Mouse (Mus musculus): ENCODE measurements around the gene Lsamp. TPM values are rescaled to one million over a fixed set of nuclear protein-coding genes. Genes with fewer than 3 reads are reported as not detected.

Lsamp gene
- polyA plus RNA-seq, 1 experiment from 2014 or later = 1.1 TPM

DNA sequence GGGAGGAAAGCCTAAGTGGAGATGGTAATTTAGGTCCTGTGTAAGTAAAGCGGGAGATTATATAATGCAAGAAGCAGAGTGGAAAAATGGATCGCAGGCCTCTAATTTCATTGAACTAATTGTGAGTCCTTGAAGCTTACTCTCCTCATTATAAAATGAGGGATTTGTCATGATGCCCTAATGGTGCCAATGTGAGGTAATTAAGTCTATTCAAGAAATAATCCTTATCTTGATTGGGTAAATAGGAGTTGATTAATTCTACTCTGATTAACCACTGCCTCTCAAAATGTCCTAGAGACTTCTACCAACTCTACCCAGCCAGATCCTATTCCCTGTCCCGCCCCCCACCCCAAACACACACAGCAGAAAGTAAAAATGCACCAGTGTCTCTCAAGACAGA lies 1802.5 kb downstream of the Lsamp start:
- Histone ChIP-seq H3K4me1 (replicated peaks) (0 out of 2 replicates have a peak, but pooled peaks cover 4% of the 10 kb centered on the region), H3K9me3 (replicated peaks) (no peaks in the 10 kb centered on the region), H3K4me3 (no peak overlapping the region), H3K36me3 (no peaks in the 10 kb centered on the region), H3K27me3 (replicated peaks) (no peaks in the 10 kb centered on the region), H3K27ac (ENCODE audit: poor library complexity, severe bottlenecking) (no peak overlapping the region), H3K9ac (no peak overlapping the region), H3K4me2 (no peak overlapping the region)
- WGBS = 88% methylated on average over 3 of the region's 3 CpGs
- ATAC-seq (ENCODE audit: insufficient number of reproducible peaks, low FRiP score) = no peak

GRCm38 (mm10) chr16:41787146-41787545 lies 1803.0 kb downstream of the Lsamp start:
- H3K27ac ChIP-seq (ENCODE audit: poor library complexity, severe bottlenecking) = no peak overlapping the region
- no peaks in the 10 kb centered on the region for H3K27me3 ChIP-seq (replicated peaks)
- no peak overlapping the region for H3K4me2 ChIP-seq
- no peak overlapping the region for H3K9ac ChIP-seq
- 0 out of 2 replicates have a peak, but pooled peaks cover 4% of the 10 kb centered on the region for H3K4me1 ChIP-seq (replicated peaks)
- no peak overlapping the region for H3K4me3 ChIP-seq
- no peak for ATAC-seq (ENCODE audit: insufficient number of reproducible peaks, low FRiP score)
- 55% methylated on average over 1 of the region's 1 CpGs for WGBS
- no peaks in the 10 kb centered on the region for H3K36me3 ChIP-seq
- no peaks in the 10 kb centered on the region for H3K9me3 ChIP-seq (replicated peaks)

GRCm38 (mm10) chr16:41790016-41790415 lies 1805.9 kb downstream of the Lsamp start:
- H3K4me1 ChIP-seq (replicated peaks) = 0 out of 2 replicates have a peak, but pooled peaks cover 4% of the 10 kb centered on the region
- no peak overlapping the region for H3K4me2 ChIP-seq
- 82% methylated on average over 2 of the region's 2 CpGs for WGBS
- no peak overlapping the region for H3K27ac ChIP-seq (ENCODE audit: poor library complexity, severe bottlenecking)
- H3K36me3 ChIP-seq = no peaks in the 10 kb centered on the region
- ATAC-seq (ENCODE audit: insufficient number of reproducible peaks, low FRiP score) = no peak
- H3K9ac ChIP-seq = no peak overlapping the region
- H3K27me3 ChIP-seq (replicated peaks) = no peaks in the 10 kb centered on the region
- no peak overlapping the region for H3K4me3 ChIP-seq
- no peaks in the 10 kb centered on the region for H3K9me3 ChIP-seq (replicated peaks)

DNA sequence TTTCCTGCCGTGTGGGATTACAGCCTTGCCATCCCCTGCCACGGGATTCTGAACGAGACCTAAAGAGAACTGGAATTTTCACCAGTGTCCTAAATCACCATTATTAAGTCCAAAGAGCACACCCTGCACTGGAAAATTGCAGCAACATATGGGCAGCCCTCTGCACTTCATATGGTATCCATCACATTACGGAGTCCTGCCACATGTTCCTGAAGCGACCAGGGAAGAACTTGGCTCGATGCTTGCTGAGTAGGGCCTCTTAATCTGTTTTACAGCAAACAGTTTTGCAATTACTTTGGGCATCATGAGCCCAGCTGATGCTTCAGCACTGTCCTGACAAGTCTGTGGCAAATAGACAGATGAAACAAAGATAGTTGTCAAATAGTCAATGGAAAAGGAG lies 1836.2 kb downstream of the Lsamp start:
- H3K9me3 ChIP-seq (replicated peaks) = no peaks in the 10 kb centered on the region
- H3K4me3 ChIP-seq = no peak overlapping the region
- WGBS = 85% methylated on average over 6 of the region's 6 CpGs
- no peaks in the 10 kb centered on the region for H3K36me3 ChIP-seq
- H3K27ac ChIP-seq (ENCODE audit: poor library complexity, severe bottlenecking) = no peak overlapping the region
- H3K4me1 ChIP-seq (replicated peaks) = no peaks in the 10 kb centered on the region
- H3K27me3 ChIP-seq (replicated peaks) = no peaks in the 10 kb centered on the region
- no peak overlapping the region for H3K9ac ChIP-seq
- H3K4me2 ChIP-seq = no peak overlapping the region
- no peak for ATAC-seq (ENCODE audit: insufficient number of reproducible peaks, low FRiP score)

DNA sequence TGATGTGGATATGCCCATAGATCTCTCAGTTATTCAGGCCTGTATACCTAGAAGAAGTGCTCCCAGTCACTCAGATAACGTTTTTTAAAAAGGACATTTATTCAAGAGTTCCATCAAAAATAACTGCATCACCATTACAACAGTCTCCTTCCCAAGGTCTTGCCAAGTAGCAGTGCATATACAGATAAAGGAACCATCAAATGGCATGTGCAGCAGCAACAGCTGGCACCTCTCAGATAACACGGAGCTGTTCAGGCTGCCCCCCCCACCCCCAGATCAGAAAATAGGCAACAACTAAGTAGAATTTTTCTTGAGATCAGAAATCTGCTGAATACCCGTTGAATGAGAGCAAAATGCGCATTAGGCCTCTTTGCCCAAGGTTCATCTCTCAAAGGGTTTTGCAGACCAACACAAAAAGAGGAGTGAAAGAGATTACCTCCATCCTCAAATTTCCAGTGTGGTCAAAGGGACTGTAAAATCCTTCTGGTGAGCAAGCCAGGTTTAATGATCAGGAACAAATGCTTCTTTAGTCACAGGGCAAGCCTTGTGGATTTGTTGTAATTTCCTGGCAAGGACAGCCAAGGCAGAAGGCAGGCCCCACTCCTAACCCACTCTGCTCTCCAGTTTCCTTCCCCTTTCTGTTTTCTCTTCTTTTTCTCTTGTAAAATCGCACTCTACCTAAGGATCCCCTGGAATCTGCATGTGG lies 1842.9 kb downstream of the Lsamp start:
- no peak overlapping the region for H3K4me3 ChIP-seq

GRCm38 (mm10) chr16:41827605-41827948 lies 1843.4 kb downstream of the Lsamp start:
- Histone ChIP-seq H3K27me3 (replicated peaks) (no peaks in the 10 kb centered on the region), H3K4me3 (no peak overlapping the region), H3K9me3 (replicated peaks) (no peaks in the 10 kb centered on the region), H3K27ac (ENCODE audit: poor library complexity, severe bottlenecking) (no peak overlapping the region), H3K36me3 (no peaks in the 10 kb centered on the region), H3K4me1 (replicated peaks) (no peaks in the 10 kb centered on the region), H3K4me2 (no peak overlapping the region), H3K9ac (no peak overlapping the region)
- no peak for ATAC-seq (ENCODE audit: insufficient number of reproducible peaks, low FRiP score)
- 79% methylated on average over 3 of the region's 3 CpGs for WGBS

More for the DNA sequence above, 1842.9 kb downstream of the Lsamp start:
- ATAC-seq (ENCODE audit: insufficient number of reproducible peaks, low FRiP score) = no peak
- Histone ChIP-seq H3K9me3 (replicated peaks) (no peaks in the 10 kb centered on the region), H3K4me1 (replicated peaks) (no peaks in the 10 kb centered on the region), H3K36me3 (no peaks in the 10 kb centered on the region), H3K27me3 (replicated peaks) (no peaks in the 10 kb centered on the region), H3K27ac (ENCODE audit: poor library complexity, severe bottlenecking) (no peak overlapping the region), H3K4me2 (no peak overlapping the region), H3K9ac (no peak overlapping the region)
- 56% methylated on average over 5 of the region's 5 CpGs for WGBS

DNA sequence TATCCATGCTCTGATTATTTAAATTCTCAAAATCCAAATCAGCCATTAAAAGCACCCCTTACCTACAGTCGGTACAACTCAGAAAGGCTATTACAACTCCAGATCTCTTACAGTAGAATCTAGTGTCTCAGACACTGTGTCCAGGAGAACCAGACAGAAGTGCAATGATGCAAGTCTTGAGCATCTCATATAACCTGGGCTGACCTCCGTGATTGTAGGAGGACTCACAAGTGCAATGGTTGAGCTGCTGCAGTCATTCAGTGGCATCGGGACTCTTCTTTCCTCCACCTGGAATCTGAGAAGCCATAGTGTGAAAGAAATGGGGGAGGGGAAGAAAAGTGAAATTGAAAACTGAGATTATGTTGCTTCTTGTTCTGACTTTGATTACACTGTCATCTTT lies 1850.5 kb downstream of the Lsamp start:
- no peak overlapping the region for H3K4me2 ChIP-seq
- H3K27ac ChIP-seq (ENCODE audit: poor library complexity, severe bottlenecking) = no peak overlapping the region
- H3K9ac ChIP-seq = no peak overlapping the region
- H3K4me1 ChIP-seq (replicated peaks) = no peaks in the 10 kb centered on the region
- no peaks in the 10 kb centered on the region for H3K9me3 ChIP-seq (replicated peaks)
- H3K36me3 ChIP-seq = no peaks in the 10 kb centered on the region
- ATAC-seq (ENCODE audit: insufficient number of reproducible peaks, low FRiP score) = no peak
- WGBS = 72% methylated on average over 3 of the region's 3 CpGs
- H3K27me3 ChIP-seq (replicated peaks) = no peaks in the 10 kb centered on the region
- no peak overlapping the region for H3K4me3 ChIP-seq

GRCm38 (mm10) chr16:41835745-41836144 lies 1851.6 kb downstream of the Lsamp start:
- Histone ChIP-seq H3K4me3 (no peak overlapping the region), H3K27me3 (replicated peaks) (no peaks in the 10 kb centered on the region), H3K27ac (ENCODE audit: poor library complexity, severe bottlenecking) (no peak overlapping the region), H3K9me3 (replicated peaks) (no peaks in the 10 kb centered on the region), H3K36me3 (no peaks in the 10 kb centered on the region), H3K4me2 (no peak overlapping the region), H3K4me1 (replicated peaks) (no peaks in the 10 kb centered on the region), H3K9ac (no peak overlapping the region)
- WGBS = 53% methylated on average over 6 of the region's 6 CpGs
- ATAC-seq (ENCODE audit: insufficient number of reproducible peaks, low FRiP score) = no peak

DNA sequence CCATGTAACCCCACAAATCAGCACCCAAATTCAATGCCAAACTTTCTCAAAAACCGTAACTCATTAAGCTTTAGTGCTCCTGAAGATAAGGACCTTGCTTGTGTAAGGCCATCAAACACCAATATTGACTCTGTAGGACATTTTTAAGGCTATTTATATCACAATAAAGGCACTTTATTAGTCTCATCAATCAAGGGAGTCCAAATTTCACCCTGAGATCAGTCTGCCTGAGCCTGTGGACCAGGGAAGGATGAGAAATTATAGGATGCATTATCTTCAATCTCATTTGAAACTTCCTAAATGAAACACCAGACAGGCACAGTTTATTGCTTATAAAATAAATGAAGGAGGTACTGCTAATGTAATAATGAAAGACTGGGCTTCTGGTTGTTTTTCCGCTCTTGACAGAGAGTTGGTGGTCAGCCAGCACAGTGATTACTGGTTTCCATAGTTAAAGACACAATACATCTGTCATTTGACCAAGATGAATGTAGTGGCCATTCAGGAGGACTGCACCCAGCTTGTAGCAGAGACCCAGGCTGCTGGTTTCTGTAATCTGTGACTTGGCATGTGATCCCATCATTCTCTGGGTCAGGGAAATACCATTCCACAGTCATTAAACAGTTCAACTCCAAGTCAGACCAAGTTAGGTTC lies 1855.7 kb downstream of the Lsamp start:
- H3K4me1 ChIP-seq (replicated peaks) = no peaks in the 10 kb centered on the region
- no peak overlapping the region for H3K4me2 ChIP-seq
- no peak for ATAC-seq (ENCODE audit: insufficient number of reproducible peaks, low FRiP score)
- H3K27ac ChIP-seq (ENCODE audit: poor library complexity, severe bottlenecking) = no peak overlapping the region
- H3K9me3 ChIP-seq (replicated peaks) = no peaks in the 10 kb centered on the region
- 72% methylated on average over 2 of the region's 2 CpGs for WGBS
- no peaks in the 10 kb centered on the region for H3K27me3 ChIP-seq (replicated peaks)
- H3K36me3 ChIP-seq = no peaks in the 10 kb centered on the region
- H3K4me3 ChIP-seq = no peak overlapping the region
- no peak overlapping the region for H3K9ac ChIP-seq

DNA sequence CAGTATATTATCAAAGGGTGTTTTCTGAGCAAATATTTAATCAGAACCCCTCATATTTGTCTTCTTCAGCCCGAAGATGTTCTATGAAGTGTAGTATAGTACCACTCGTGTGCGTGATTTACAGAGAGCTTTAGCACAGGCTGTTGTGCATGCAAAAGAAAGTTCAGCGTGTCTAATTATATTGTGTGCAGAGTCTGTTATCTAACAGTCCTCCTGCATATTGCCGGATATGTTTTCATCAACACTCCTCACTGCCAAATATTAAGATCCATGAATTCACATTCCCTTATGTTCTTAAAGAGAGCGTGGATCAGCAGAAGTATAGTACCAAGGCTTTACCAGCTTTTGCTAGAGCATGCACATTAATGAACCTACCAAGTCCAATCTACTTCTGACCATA lies 1862.7 kb downstream of the Lsamp start:
- H3K27me3 ChIP-seq (replicated peaks) = no peaks in the 10 kb centered on the region
- no peaks in the 10 kb centered on the region for H3K9me3 ChIP-seq (replicated peaks)
- WGBS = 77% methylated on average over 6 of the region's 6 CpGs
- no peak for ATAC-seq (ENCODE audit: insufficient number of reproducible peaks, low FRiP score)
- no peak overlapping the region for H3K9ac ChIP-seq
- no peak overlapping the region for H3K4me3 ChIP-seq
- H3K36me3 ChIP-seq = no peaks in the 10 kb centered on the region
- H3K4me1 ChIP-seq (replicated peaks) = no peaks in the 10 kb centered on the region
- no peak overlapping the region for H3K27ac ChIP-seq (ENCODE audit: poor library complexity, severe bottlenecking)
- H3K4me2 ChIP-seq = no peak overlapping the region

DNA sequence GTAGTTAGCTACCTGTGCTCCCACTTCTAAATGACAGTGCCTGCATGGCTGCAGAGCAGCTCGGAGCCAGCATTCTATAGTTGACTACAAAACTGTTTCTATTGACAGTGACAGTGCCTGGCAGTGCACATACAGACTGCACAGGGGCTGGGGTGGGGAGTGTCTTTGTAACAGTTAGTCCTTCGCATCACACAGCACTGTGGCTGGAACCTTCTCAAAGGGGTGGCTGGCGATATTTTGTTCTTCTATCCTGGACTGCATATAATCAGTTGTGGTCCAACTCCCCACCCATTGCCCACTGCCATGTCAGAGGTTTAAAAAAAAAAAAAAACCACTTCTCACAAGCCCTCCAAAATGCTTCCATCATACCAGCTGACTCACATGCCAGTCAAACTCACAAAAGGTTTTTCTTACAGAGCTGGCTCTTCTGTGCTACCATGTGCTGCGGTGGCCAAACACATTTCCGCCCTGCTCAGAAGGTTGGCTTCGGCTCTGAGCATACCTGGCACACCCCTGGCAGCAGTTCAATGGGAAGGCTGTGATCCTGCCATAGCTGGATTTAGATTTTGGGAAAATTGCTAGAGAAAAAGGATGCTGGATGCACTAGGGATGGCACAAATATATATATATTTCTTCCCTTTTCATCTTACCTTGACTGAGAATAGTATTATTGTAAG lies 1887.9 kb downstream of the Lsamp start:
- H3K9ac ChIP-seq = no peak overlapping the region
- no peak overlapping the region for H3K4me2 ChIP-seq
- no peak overlapping the region for H3K4me3 ChIP-seq
- H3K27ac ChIP-seq (ENCODE audit: poor library complexity, severe bottlenecking) = no peak overlapping the region
- H3K27me3 ChIP-seq (replicated peaks) = no peaks in the 10 kb centered on the region
- H3K36me3 ChIP-seq = no peaks in the 10 kb centered on the region
- no peaks in the 10 kb centered on the region for H3K9me3 ChIP-seq (replicated peaks)
- WGBS = 78% methylated on average over 6 of the region's 6 CpGs
- H3K4me1 ChIP-seq (replicated peaks) = no peaks in the 10 kb centered on the region
- no peak for ATAC-seq (ENCODE audit: insufficient number of reproducible peaks, low FRiP score)

Data from heart, embryonic 12.5 days (tissue).